Mouse (Mus musculus): Measurements from ENCODE around the gene Ercc4.

Ercc4 gene

GRCm38 (mm10) chr16:13199204-13199603 is 89.7 kb downstream of the Ercc4 start:
- no peak for DNase-seq
